14 mouse cellular contexts compared by ENCODE assay signal in genomic region chr7:92883850-92884716, GRCm38 (mm10). TPM values are rescaled to one million over a fixed set of nuclear protein-coding genes. Genes with fewer than 3 reads are reported as not detected.
DNase-seq lines count a peak whose midpoint lies in the region; ATAC-seq and TF ChIP-seq lines count a peak whose summit lies in the region.
"Had no signal": no experiment of that assay in that cellular context is flagged by ENCODE, and none has a peak within 500 bp of the region (broad histone marks: within the 10 kb centered on the region; RNA-seq: fewer than 3 reads in every experiment).

No protein-coding gene starts in this region.

- H3K4me1 ChIP-seq in lung, embryonic 16.5 days (replicated peaks; ENCODE audit: control insufficient read depth, insufficient read depth, low read length), result 0 out of 2 replicates have a peak, but pooled peaks cover 2% of the 10 kb centered on the region
- H3K4me1 ChIP-seq in lung, adult 2 months (ENCODE audit: control insufficient read depth, insufficient read depth, low read length), result peaks cover 8% of the 10 kb centered on the region
- H3K4me1 ChIP-seq in erythroblast, embryonic 14.5 days (ENCODE audit: control insufficient read depth), result peaks cover 92% of the 10 kb centered on the region
- H3K4me1 ChIP-seq: embryonic facial prominence, embryonic 13.5 days; hindbrain, embryonic 13.5 days had no signal

- no peak for TF ChIP-seq CTCF in lung, adult 2 months (IDR thresholded peaks at IDR 0.05; ENCODE audit: insufficient read depth, low read length)

- H3K9me3 ChIP-seq in lung, embryonic 16.5 days (ENCODE audit: control insufficient read depth, low read length), result no peaks in the 10 kb centered on the region
- no peaks in the 10 kb centered on the region for H3K9me3 ChIP-seq in erythroblast, embryonic 14.5 days (ENCODE audit: control insufficient read depth, low read length)
- H3K9me3 ChIP-seq: embryonic facial prominence, embryonic 13.5 days; hindbrain, embryonic 13.5 days; megakaryocyte, embryonic 14.5 days had no signal

- no peaks in the 10 kb centered on the region for H3K36me3 ChIP-seq in lung, embryonic 16.5 days (ENCODE audit: control insufficient read depth, insufficient read depth, low read length)
- peaks cover 76% of the 10 kb centered on the region for H3K36me3 ChIP-seq in erythroblast, embryonic 14.5 days (ENCODE audit: control insufficient read depth)
- H3K36me3 ChIP-seq: embryonic facial prominence, embryonic 13.5 days; hindbrain, embryonic 13.5 days had no signal

- 82% methylated on average over 9 of the region's 9 CpGs for WGBS in lung, embryonic 16.5 days
- WGBS in lung, adult 2 months, result 68% methylated on average over 9 of the region's 9 CpGs

- DNase-seq in lung, adult 2 months, result no peak
- peak; percentile 18 to 50 for DNase-seq in lung, postnatal 4 days
- DNase-seq in layer of hippocampus, adult 8-10 months (ENCODE audit: low spot score in 2 of 2), result no peak
- no peak for DNase-seq in gastrocnemius, postnatal 4 days (ENCODE audit: low spot score in 2 of 2)
- DNase-seq: adrenal gland, postnatal 14 days; cerebellum, postnatal 25 days; kidney, adult 8-10 months had no signal

- H3K4me3 ChIP-seq in lung, embryonic 16.5 days (ENCODE audit: low read length), result no peak overlapping the region
- H3K4me3 ChIP-seq in lung, adult 2 months (replicated peaks; ENCODE audit: extremely low read depth, low read depth, low read length), result no peak overlapping the region
- peak overlapping the region; percentile 21 for H3K4me3 ChIP-seq in erythroblast, embryonic 14.5 days (replicated peaks)
- H3K4me3 ChIP-seq: embryonic facial prominence, embryonic 13.5 days; hindbrain, embryonic 13.5 days had no signal

- H3K27me3 ChIP-seq in lung, embryonic 16.5 days (ENCODE audit: control insufficient read depth, insufficient read depth, low read depth, low read length), result no peaks in the 10 kb centered on the region
- no peaks in the 10 kb centered on the region for H3K27me3 ChIP-seq in erythroblast, embryonic 14.5 days (ENCODE audit: control insufficient read depth)
- H3K27me3 ChIP-seq: embryonic facial prominence, embryonic 13.5 days; hindbrain, embryonic 13.5 days; megakaryocyte, embryonic 14.5 days had no signal

- peak; percentile 75 for ATAC-seq in lung, embryonic 16.5 days (ENCODE audit: low read depth)
- ATAC-seq in hematopoietic stem cell, adult 5-6 weeks (replicated peaks in 1 of 2; ENCODE audit: insufficient read depth in 1 of 2, low FRiP score in 2 of 2, low TSS enrichment in 1 of 2, low read depth in 1 of 2, poor library complexity in 2 of 2, severe bottlenecking in 2 of 2), result peak; percentile 14 to 60; a peak in 2 of 4 replicates
- ATAC-seq: forebrain, embryonic 14.5 days had no signal

- TF ChIP-seq POLR2A in lung, adult 2 months (IDR thresholded peaks at IDR 0.05; ENCODE audit: borderline replicate concordance, extremely low read depth, low read depth, low read length), result no peak

- H3K4me2 ChIP-seq in lung, embryonic 16.5 days (ENCODE audit: low read depth, low read length), result no peak overlapping the region
- H3K4me2 ChIP-seq: embryonic facial prominence, embryonic 13.5 days; hindbrain, embryonic 13.5 days had no signal

- peak overlapping the region; percentile 53; the same call in 1 of the 2 replicates for H3K27ac ChIP-seq in lung, embryonic 16.5 days (ENCODE audit: low read length)
- H3K27ac ChIP-seq: embryonic facial prominence, embryonic 13.5 days; hindbrain, embryonic 13.5 days had no signal

- H3K9ac ChIP-seq in lung, embryonic 16.5 days (ENCODE audit: low read length), result no peak overlapping the region
- H3K9ac ChIP-seq: embryonic facial prominence, embryonic 13.5 days; hindbrain, embryonic 13.5 days had no signal

RNA-seq across cellular contexts. Expression of gene Prcp, which starts 9.8 kb away (rescaled TPM):
- 42.5 and 43.1 TPM in 2 replicates for polyA plus RNA-seq in lung, embryonic 16.5 days (2015; fragmentation: Nextera tagmentation; extraction: Ambion mirVana)
- 25.4 and 32.5 TPM in 2 replicates for polyA plus RNA-seq in lung, adult 2 months (2012; rRNA removed)
- 1.4 and 2.6 TPM in 2 replicates for polyA plus RNA-seq in erythroblast, embryonic 14.5 days (2012)
- total RNA-seq in hematopoietic stem cell, adult 5-6 weeks (2017), result 38.1 and 58.5 TPM in 2 replicates
- 10 to 100 TPM in 2 of 4 experiments, 1 to 10 TPM in 2; 6.1 to 13.1 (median 10.2) TPM for total RNA-seq in layer of hippocampus, adult 8-10 months (2022)
- 10 to 100 TPM; 32.0 to 32.1 TPM for total RNA-seq in gastrocnemius, postnatal 4 days (2021)

RNA-seq across cellular contexts. Expression of gene Ddias, which starts 10.0 kb away (rescaled TPM):
- 13.9 and 15.1 TPM in 2 replicates for polyA plus RNA-seq in lung, embryonic 16.5 days (2015; fragmentation: Nextera tagmentation; extraction: Ambion mirVana)
- polyA plus RNA-seq in lung, adult 2 months (2012; rRNA removed), result 0.03 and 0.07 TPM in 2 replicates
- polyA plus RNA-seq in erythroblast, embryonic 14.5 days (2012), result 0.14 and 0.55 TPM in 2 replicates
- total RNA-seq in hematopoietic stem cell, adult 5-6 weeks (2017), result 10.6 and 23.7 TPM in 2 replicates
- total RNA-seq in layer of hippocampus, adult 8-10 months (2022), result under 1 TPM; 0.31 to 0.78 (median 0.51) TPM
- total RNA-seq in gastrocnemius, postnatal 4 days (2021), result 1 to 10 TPM; 2.7 to 3.4 TPM

Comparison
In these comparisons a context has a peak if more than half of its experiments do, and no peak if none do; other contexts are left out.
1. DNase-seq: peak in lung, postnatal 4 days (2 of 2); none in lung, adult 2 months (single experiment), layer of hippocampus, adult 8-10 months (0 of 2) and gastrocnemius, postnatal 4 days (0 of 2).